Mouse (Mus musculus) erythroblast, adult 5-6 weeks (primary cell): ENCODE results near the gene Tmem63c. TPM values are rescaled to one million over a fixed set of nuclear protein-coding genes. Genes with fewer than 3 reads are reported as not detected.

ENCODE experiments used
- ATAC-seq: replicated peaks from 2 replicates; pipeline ENCODE4 v1.8.0; 2016; ENCODE audit warnings: moderate number of reproducible peaks, mild to moderate bottlenecking, moderate TSS enrichment, inconsistent platforms; ENCODE audit not compliant: poor library complexity, low FRiP score, severe bottlenecking
- total RNA-seq, 2 experiments: library from RNA; stranded (forward) in 1 of 2; stranded (reverse) in 1 of 2; fragments of 150-400 nt in 1 of 2; fragments of 200-764, 138-1000 nt in 1 of 2; gene quantifications; 2 replicates each; pipeline versions ENCODE4 v1.2.3 to v1.2.4; 2015 to 2017; ENCODE audit warnings: low replicate concordance in 2 of 2

The Tmem63c gene
- total RNA-seq, 2 experiments from 2014 or later = not detected

GRCm38 (mm10) chr12:87043221-87043620, 22.1 kb downstream of the Tmem63c start:
- no peak for ATAC-seq

- no peak for ATAC-seq
Measured at GRCm38 (mm10) chr12:87044711-87045110, 23.6 kb downstream of the Tmem63c start.

GRCm38 (mm10) chr12:87047536-87047935, 26.4 kb downstream of the Tmem63c start:
- no peak for ATAC-seq

GRCm38 (mm10) chr12:87052661-87053321, 31.7 kb downstream of the Tmem63c start:
- ATAC-seq = peak; percentile 86

- ATAC-seq = no peak
Measured at GRCm38 (mm10) chr12:87054873-87055272, 33.7 kb downstream of the Tmem63c start.

GRCm38 (mm10) chr12:87057066-87057465, 35.9 kb downstream of the Tmem63c start:
- no peak for ATAC-seq

GRCm38 (mm10) chr12:87065446-87065845, 44.3 kb downstream of the Tmem63c start:
- no peak for ATAC-seq

- no peak for ATAC-seq
Measured at GRCm38 (mm10) chr12:87066429-87066828, 45.3 kb downstream of the Tmem63c start.

GRCm38 (mm10) chr12:87070520-87070919, 49.4 kb downstream of the Tmem63c start:
- ATAC-seq = no peak

- no peak for ATAC-seq
Measured at GRCm38 (mm10) chr12:87076610-87077009, 55.5 kb downstream of the Tmem63c start.

- no peak for ATAC-seq
Measured at GRCm38 (mm10) chr12:87082797-87083196, 61.7 kb downstream of the Tmem63c start.

GRCm38 (mm10) chr12:87087236-87087635, 66.1 kb downstream of the Tmem63c start:
- ATAC-seq = no peak

- no peak for ATAC-seq
Measured at GRCm38 (mm10) chr12:87088331-87088730, 67.2 kb downstream of the Tmem63c start.

- no peak for ATAC-seq
Measured at GRCm38 (mm10) chr12:87089255-87089654, 68.1 kb downstream of the Tmem63c start.

GRCm38 (mm10) chr12:87089701-87090100, 68.6 kb downstream of the Tmem63c start:
- no peak for ATAC-seq

GRCm38 (mm10) chr12:87091916-87092315, 70.8 kb downstream of the Tmem63c start:
- ATAC-seq = no peak

GRCm38 (mm10) chr12:87093249-87093648, 72.1 kb downstream of the Tmem63c start:
- ATAC-seq = no peak

GRCm38 (mm10) chr12:87093671-87094070, 72.5 kb downstream of the Tmem63c start:
- no peak for ATAC-seq

- ATAC-seq = no peak
Measured at GRCm38 (mm10) chr12:87100331-87100730, 79.2 kb downstream of the Tmem63c start.

GRCm38 (mm10) chr12:87102165-87102631, 81.1 kb downstream of the Tmem63c start, which contains the start of gene Ngb:
Gene Ngb, minus strand, starts transcription at chr12:87102539.
- ATAC-seq = no peak

GRCm38 (mm10) chr12:87103471-87103870, 82.3 kb downstream of the Tmem63c start:
- no peak for ATAC-seq

- ATAC-seq = no peak
Measured at GRCm38 (mm10) chr12:87104796-87105195, 83.7 kb downstream of the Tmem63c start.
